Mouse (Mus musculus) embryonic facial prominence, embryonic 10.5 days (tissue): Measurements from ENCODE around the gene Naip5. TPM values are rescaled to one million over a fixed set of nuclear protein-coding genes. Genes with fewer than 3 reads are reported as not detected.
"Not testable (repeated sequence)": the region's sequence is repeated elsewhere in the genome, so short reads cannot be mapped to it uniquely, and the experiment has no call there.

ENCODE experiments used
- DNase-seq: peaks from one replicate; pipeline ENCODE4 v3.0.0-alpha.2; 2017; ENCODE audit warnings: low spot score
- H3K27ac ChIP-seq: fragments of 300-500 bp; sonication (generic); replicated peaks from 2 replicates; pipeline ENCODE4 v1.5.1; 2016; ENCODE audit warnings: mild to moderate bottlenecking
- H3K27me3 ChIP-seq: fragments of 300-500 bp; sonication (generic); replicated peaks from 2 replicates; pipeline ENCODE4 v1.6.1; 2016; ENCODE audit warnings: low read depth, mild to moderate bottlenecking; ENCODE audit not compliant: poor library complexity, severe bottlenecking
- H3K36me3 ChIP-seq: fragments of 300-500 bp; sonication (generic); replicated peaks from 2 replicates; pipeline ENCODE4 v1.6.1; 2016; ENCODE audit warnings: mild to moderate bottlenecking, moderate library complexity
- H3K4me1 ChIP-seq: fragments of 300-500 bp; sonication (generic); 2 replicates; pipeline ENCODE4 v1.6.1; 2016
- H3K4me3 ChIP-seq: fragments of 300-500 bp; sonication (generic); 2 replicates; pipeline ENCODE4 v1.5.1; 2016; ENCODE audit warnings: mild to moderate bottlenecking, moderate library complexity
- H3K9me3 ChIP-seq: fragments of 300-500 bp; sonication (generic); 2 replicates; pipeline ENCODE4 v1.6.1; 2016; ENCODE audit warnings: mild to moderate bottlenecking
- WGBS: fragments of 180-500 bp; shearing (Covaris S2); methylation state at CpG from one replicate; pipeline ENCODE4 v1.1.7; 2016; 5-methylcytosine and 5-hydroxymethylcytosine counted together
- polyA plus RNA-seq: library from polyadenylated mRNA; unstranded; fragments of >200 nt; fragmentation: Nextera tagmentation; extraction: Ambion mirVana; gene quantifications from 2 replicates; pipeline ENCODE4 v1.2.1, GENCODE M21; 2016

The Naip5 gene
- polyA plus RNA-seq, 1 experiment from 2014 or later: 0.14 TPM

DNA sequence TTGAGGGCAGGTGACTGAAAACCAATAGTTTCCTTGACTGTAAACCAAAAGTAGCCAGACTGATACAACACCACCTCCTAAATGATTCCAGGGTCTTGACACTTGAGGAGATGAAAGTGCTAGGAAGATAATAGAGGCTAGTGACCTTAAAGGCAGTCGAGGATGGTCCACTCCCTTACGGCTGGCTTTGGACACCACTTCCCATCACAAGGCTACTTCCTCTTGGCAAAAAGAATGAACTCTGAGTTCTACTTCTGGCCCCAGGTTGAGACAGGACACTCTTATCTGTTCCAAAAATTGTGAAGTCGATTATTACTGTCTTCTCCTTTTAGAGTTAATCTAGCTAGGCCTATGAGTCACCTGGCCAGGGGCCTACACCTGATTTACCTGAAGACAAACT is 50.7 kb downstream of the Naip5 start:
- Histone ChIP-seq H3K27ac (no peak overlapping the region), H3K4me3 (no peak overlapping the region), H3K9me3 (no peaks in the 10 kb centered on the region), H3K27me3 (no peaks in the 10 kb centered on the region), H3K36me3 (no peaks in the 10 kb centered on the region), H3K4me1 (no peaks in the 10 kb centered on the region)
- DNase-seq: no peak
- 81% methylated on average over 3 of the region's 3 CpGs for WGBS

- DNase-seq, H3K4me3 ChIP-seq, H3K27me3 ChIP-seq, H3K9me3 ChIP-seq, H3K27ac ChIP-seq, H3K36me3 ChIP-seq, H3K4me1 ChIP-seq: not testable (repeated sequence)
Observed at GRCm38 (mm10) chr13:100183111-100183510, 63.0 kb downstream of the Naip5 start.

- not testable (repeated sequence) for H3K27me3 ChIP-seq, H3K9me3 ChIP-seq, DNase-seq, H3K36me3 ChIP-seq, H3K4me1 ChIP-seq, H3K4me3 ChIP-seq, H3K27ac ChIP-seq
- 93% methylated on average over 4 of the region's 5 CpGs for WGBS
Observed at GRCm38 (mm10) chr13:100174360-100174759, 71.8 kb downstream of the Naip5 start.

- not testable (repeated sequence) for H3K4me3 ChIP-seq, H3K9me3 ChIP-seq, H3K4me1 ChIP-seq, H3K27ac ChIP-seq, DNase-seq, H3K36me3 ChIP-seq, H3K27me3 ChIP-seq
- WGBS: 81% methylated on average over 2 of the region's 2 CpGs
Observed at GRCm38 (mm10) chr13:100166378-100166777, 79.7 kb downstream of the Naip5 start.

DNA sequence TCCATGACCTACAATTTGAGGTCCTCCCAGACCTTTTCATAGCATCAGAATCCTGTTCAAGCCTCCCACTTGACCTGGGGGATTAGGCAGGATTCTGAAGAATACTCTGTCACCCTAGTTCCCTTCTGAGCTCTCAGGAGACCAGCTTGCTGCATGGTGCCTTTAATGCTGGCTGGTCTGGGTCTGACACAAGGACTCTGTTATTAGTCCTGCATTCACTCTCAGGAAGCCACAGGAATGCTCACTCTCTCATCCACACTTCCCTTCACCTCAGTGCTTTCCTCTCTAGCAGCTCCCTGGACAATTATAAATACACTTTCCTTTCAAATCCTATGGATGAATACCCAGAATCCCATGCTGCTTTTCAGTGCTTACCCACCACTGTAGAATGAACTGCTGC is 83.7 kb downstream of the Naip5 start:
- H3K27me3 ChIP-seq, H3K9me3 ChIP-seq, H3K4me3 ChIP-seq, H3K27ac ChIP-seq, DNase-seq, H3K4me1 ChIP-seq, H3K36me3 ChIP-seq: not testable (repeated sequence)

Other genes with a start within 250 kb of the Naip5 start
- 44.7 and 47.3 TPM in 2 replicates for gene Mccc2, start 230.7 kb downstream of the Naip5 start, polyA plus RNA-seq
- 26.5 and 28.5 TPM in 2 replicates for gene Bdp1, start 142.3 kb downstream of the Naip5 start, polyA plus RNA-seq
- gene Serf1, start 138.3 kb downstream of the Naip5 start, polyA plus RNA-seq: 161 and 192 TPM in 2 replicates
- 95.9 and 96.2 TPM in 2 replicates for gene Smn1, start 121.5 kb downstream of the Naip5 start, polyA plus RNA-seq
- gene Naip2, start 44.2 kb downstream of the Naip5 start, polyA plus RNA-seq: 0.15 and 0.25 TPM in 2 replicates
- 0.04 and 0.05 TPM in 2 replicates for gene Naip6, start 71.4 kb upstream of the Naip5 start, polyA plus RNA-seq
- gene Naip1, start 206.5 kb upstream of the Naip5 start, polyA plus RNA-seq: not detected in 2 replicates
- 83.6 and 93.1 TPM in 2 replicates for gene Gtf2h2, start 246.3 kb upstream of the Naip5 start, polyA plus RNA-seq